Mouse (Mus musculus) MEL (cell line): ENCODE measurements at regions not wholly inside any gene's neighbourhood (a gene's known extent, or its start where the extent isn't known, plus 50 kb on each side); places are given as distances from the start of the nearest gene placed in this dataset.

Source experiments
- DNase-seq: peaks from one replicate; pipeline ENCODE4 v3.0.0; 2011; ENCODE audit warnings: low read depth, low spot score
- H3K27ac ChIP-seq: 2 replicates; pipeline ENCODE4 v1.5.1; 2012; ENCODE audit warnings: low read depth, mild to moderate bottlenecking, control low read depth, low read length, moderate library complexity; ENCODE audit not compliant: control insufficient read depth
- H3K27me3 ChIP-seq, 2 experiments: fragments of 150-350 bp in 1 of 2; sonication (generic) in 1 of 2; 2 replicates each; pipeline ENCODE4 v1.6.1; 2012; ENCODE audit warnings: low read length in 2 of 2, mild to moderate bottlenecking in 2 of 2, improper control_type of control experiment in 1 of 2, moderate library complexity in 1 of 2; ENCODE audit not compliant: insufficient read depth in 2 of 2, control insufficient read depth in 1 of 2
- H3K36me3 ChIP-seq, 2 experiments: 2 replicates each; pipeline ENCODE4 v1.6.1; 2012 to 2014; ENCODE audit warnings: low read length in 2 of 2, improper control_type of control experiment in 1 of 2, inconsistent platforms in 1 of 2, mild to moderate bottlenecking in 1 of 2; ENCODE audit not compliant: insufficient read depth in 2 of 2, control insufficient read depth in 1 of 2
- H3K4me1 ChIP-seq, 2 experiments: fragments of 150-350 bp in 1 of 2; sonication (generic) in 1 of 2; 2 replicates each; pipeline ENCODE4 v1.6.1; 2012; ENCODE audit warnings: low read length in 2 of 2, improper control_type of control experiment in 1 of 2, mild to moderate bottlenecking in 1 of 2; ENCODE audit not compliant: insufficient read depth in 2 of 2, control insufficient read depth in 1 of 2
- H3K4me3 ChIP-seq, 2 experiments: fragments of 150-350 bp in 1 of 2; sonication (generic) in 1 of 2; 2 replicates each; pipeline ENCODE4 v1.5.1; 2012; ENCODE audit warnings: low read depth in 2 of 2, low read length in 2 of 2, mild to moderate bottlenecking in 2 of 2, moderate library complexity in 2 of 2, control low read depth in 1 of 2, improper control_type of control experiment in 1 of 2; ENCODE audit not compliant: control insufficient read depth in 1 of 2, insufficient read depth in 1 of 2
- H3K79me2 ChIP-seq: 2 replicates; pipeline ENCODE4 v1.6.1; 2012; ENCODE audit warnings: mild to moderate bottlenecking, low read length, moderate library complexity; ENCODE audit not compliant: control insufficient read depth, poor library complexity, insufficient read depth
- H3K9ac ChIP-seq: 2 replicates; pipeline ENCODE4 v1.6.1; 2012; ENCODE audit warnings: low read depth, mild to moderate bottlenecking, control low read depth, low read length, moderate library complexity; ENCODE audit not compliant: control insufficient read depth, poor library complexity, severe bottlenecking
- H3K9me3 ChIP-seq: fragments of 150-350 bp; sonication (generic); replicated peaks from 2 replicates; pipeline ENCODE4 v1.6.1; 2012; ENCODE audit warnings: mild to moderate bottlenecking, low read length, improper control_type of control experiment, moderate library complexity; ENCODE audit not compliant: insufficient read depth
- BHLHE40 ChIP-seq: IDR thresholded peaks from 2 replicates; pipeline ENCODE4 v1.6.1; 2012; ENCODE audit warnings: low read depth, mild to moderate bottlenecking, inconsistent platforms, low read length, improper control_type of control experiment, borderline replicate concordance
- CTCF ChIP-seq, 3 experiments: IDR thresholded peaks in 2 of 3; conservative IDR thresholded peaks in 1 of 3; 2 replicates each; pipeline ENCODE4 v1.5.1; 2011 to 2012; ENCODE audit warnings: low read length in 3 of 3, low read depth in 2 of 3, mild to moderate bottlenecking in 2 of 3, improper control_type of control experiment in 1 of 3, inconsistent platforms in 1 of 3, mixed read lengths in 1 of 3, moderate library complexity in 1 of 3; ENCODE audit not compliant: control insufficient read depth in 1 of 3, insufficient read depth in 1 of 3, poor library complexity in 1 of 3, severe bottlenecking in 1 of 3
- E2F4 ChIP-seq: IDR thresholded peaks from 2 replicates; pipeline ENCODE4 v1.6.1; 2011; ENCODE audit warnings: low read depth, low read length, improper control_type of control experiment, borderline replicate concordance
- EP300 ChIP-seq, 2 experiments: IDR thresholded peaks; 2 replicates each; pipeline ENCODE4 v1.6.1; 2011; ENCODE audit warnings: improper control_type of control experiment in 2 of 2, low read length in 2 of 2, low read depth in 1 of 2, mild to moderate bottlenecking in 1 of 2
- GABPA ChIP-seq: IDR thresholded peaks from 2 replicates; pipeline ENCODE4 v1.6.1; 2012; ENCODE audit warnings: low read depth, mild to moderate bottlenecking, inconsistent platforms, low read length, improper control_type of control experiment, moderate library complexity
- MAFK ChIP-seq: IDR thresholded peaks from 2 replicates; pipeline ENCODE4 v1.6.1; 2011; ENCODE audit warnings: low read depth, mild to moderate bottlenecking, low read length, improper control_type of control experiment, borderline replicate concordance
- MAZ ChIP-seq: IDR thresholded peaks from 2 replicates; pipeline ENCODE4 v1.6.1; 2012; ENCODE audit warnings: low read depth, mild to moderate bottlenecking, inconsistent platforms, low read length, improper control_type of control experiment
- MXI1 ChIP-seq: IDR thresholded peaks from 2 replicates; pipeline ENCODE4 v1.6.1; 2011; ENCODE audit warnings: mild to moderate bottlenecking, low read depth, low read length, improper control_type of control experiment
- MYB ChIP-seq: IDR thresholded peaks from 2 replicates; pipeline ENCODE4 v1.6.1; 2011; ENCODE audit warnings: mild to moderate bottlenecking, low read depth, low read length, improper control_type of control experiment
- MYC ChIP-seq: IDR thresholded peaks from 2 replicates; pipeline ENCODE4 v1.6.1; 2011; ENCODE audit warnings: low read depth, mild to moderate bottlenecking, low read length, improper control_type of control experiment, moderate library complexity
- NRF1 ChIP-seq: IDR thresholded peaks from 2 replicates; pipeline ENCODE4 v1.6.1; 2014; ENCODE audit warnings: low read depth, mild to moderate bottlenecking, inconsistent platforms, low read length, improper control_type of control experiment, moderate library complexity; ENCODE audit not compliant: poor library complexity, insufficient read depth, severe bottlenecking
- POLR2AphosphoS5 ChIP-seq: IDR thresholded peaks from 2 replicates; pipeline ENCODE4 v1.6.1; 2012; ENCODE audit warnings: low read depth, borderline replicate concordance, mild to moderate bottlenecking, inconsistent platforms, low read length, moderate library complexity, mixed read lengths
- SMC3 ChIP-seq: IDR thresholded peaks from 2 replicates; pipeline ENCODE4 v1.6.1; 2011; ENCODE audit warnings: low read depth, low read length, improper control_type of control experiment
- TAL1 ChIP-seq: IDR thresholded peaks from 2 replicates; pipeline ENCODE4 v1.6.1; 2012; ENCODE audit warnings: mild to moderate bottlenecking, inconsistent platforms, low read length, moderate library complexity, mixed read lengths
- TBP ChIP-seq: IDR thresholded peaks from 2 replicates; pipeline ENCODE4 v1.8.0; 2011; ENCODE audit warnings: low read depth, low read length, improper control_type of control experiment
- TCF12 ChIP-seq: IDR thresholded peaks from 2 replicates; pipeline ENCODE4 v1.6.1; 2014; ENCODE audit warnings: low read depth, mild to moderate bottlenecking, inconsistent platforms, low read length, improper control_type of control experiment, moderate library complexity
- ZC3H11A ChIP-seq: IDR thresholded peaks from 2 replicates; pipeline ENCODE4 v1.6.1; 2012; ENCODE audit warnings: low read depth, mild to moderate bottlenecking, inconsistent platforms, low read length, improper control_type of control experiment
- ZKSCAN1 ChIP-seq: IDR thresholded peaks from 2 replicates; pipeline ENCODE4 v1.6.1; 2012; ENCODE audit warnings: low read depth, mild to moderate bottlenecking, inconsistent platforms, low read length, improper control_type of control experiment, moderate library complexity
- ZNF384 ChIP-seq: IDR thresholded peaks from 2 replicates; pipeline ENCODE4 v1.6.1; 2012; ENCODE audit warnings: low read depth, mild to moderate bottlenecking, inconsistent platforms, low read length, improper control_type of control experiment

GRCm38 (mm10) chr4:56271390-56271789, 468.5 kb upstream of the Gm26657 start:
- no peak for DNase-seq
- Histone ChIP-seq H3K36me3 (no peaks in the 10 kb centered on the region), H3K9ac (no peak overlapping the region), H3K27me3 (no peaks in the 10 kb centered on the region), H3K27ac (no peak overlapping the region), H3K4me3 (no peak overlapping the region), H3K4me1 (no peaks in the 10 kb centered on the region), H3K9me3 (no peaks in the 10 kb centered on the region), H3K79me2 (no peaks in the 10 kb centered on the region)
- no peak for TF ChIP-seq TAL1
- no peak for TF ChIP-seq TBP
- no peak for TF ChIP-seq MAFK
- TF ChIP-seq E2F4: no peak
- TF ChIP-seq ZKSCAN1: no peak

GRCm38 (mm10) chr4:56264626-56265025, 475.2 kb upstream of the Gm26657 start:
- H3K9me3 ChIP-seq: no peaks in the 10 kb centered on the region
- H3K9ac ChIP-seq: no peak overlapping the region
- no peaks in the 10 kb centered on the region for H3K27me3 ChIP-seq
- no peak overlapping the region for H3K27ac ChIP-seq
- no peaks in the 10 kb centered on the region for H3K4me1 ChIP-seq
- no peak for TF ChIP-seq ZC3H11A
- TF ChIP-seq NRF1: no peak
- TF ChIP-seq EP300 (IDR thresholded peaks at IDR 0.05; ENCODE audit: low read depth in 1 of 2, low read length in 2 of 2): no peak
- no peak for TF ChIP-seq POLR2AphosphoS5
- no peak for TF ChIP-seq SMC3
- no peak for TF ChIP-seq MXI1
- no peak for TF ChIP-seq MAFK
- TF ChIP-seq ZKSCAN1: no peak
- TF ChIP-seq GABPA: no peak
- no peak for TF ChIP-seq ZNF384
- no peak for TF ChIP-seq TBP
- no peak for TF ChIP-seq MYC
- no peak for TF ChIP-seq BHLHE40
- no peak for TF ChIP-seq CTCF (IDR thresholded peaks at IDR 0.05 in 2 of 3, conservative IDR thresholded peaks at IDR 0.05 in 1 of 3; ENCODE audit: control insufficient read depth in 1 of 3, insufficient read depth in 1 of 3, low read depth in 2 of 3, low read length in 3 of 3, poor library complexity in 1 of 3, severe bottlenecking in 1 of 3)
- no peak for TF ChIP-seq MAZ
- TF ChIP-seq TCF12: no peak
- no peak for TF ChIP-seq MYB
- H3K4me3 ChIP-seq: no peak overlapping the region
- no peaks in the 10 kb centered on the region for H3K36me3 ChIP-seq
- H3K79me2 ChIP-seq: no peaks in the 10 kb centered on the region
- DNase-seq: no peak
